Mouse (Mus musculus) C2C12 (cell line): Measurements from ENCODE around the gene Rai14. TPM values are rescaled to one million over a fixed set of nuclear protein-coding genes. Genes with fewer than 3 reads are reported as not detected.

ENCODE experiments used
- H3K27me3 ChIP-seq: one replicate; pipeline ENCODE4 v1.6.1; 2011; ENCODE audit not compliant: control insufficient read depth, insufficient read depth, insufficient read length
- H3K36me3 ChIP-seq: one replicate; pipeline ENCODE4 v1.6.1; 2011; ENCODE audit not compliant: control insufficient read depth, insufficient read depth
- H3K4me3 ChIP-seq: one replicate; pipeline ENCODE4 v1.5.1; 2011; ENCODE audit warnings: mild to moderate bottlenecking, control low read depth; ENCODE audit not compliant: poor library complexity, insufficient read depth, severe bottlenecking
- H3K79me2 ChIP-seq: one replicate; pipeline ENCODE4 v1.6.1; 2011; ENCODE audit not compliant: control insufficient read depth, insufficient read depth
- H3K79me3 ChIP-seq: one replicate; pipeline ENCODE4 v1.6.1; 2011; ENCODE audit warnings: low read depth, control low read depth
- H3ac ChIP-seq: one replicate; pipeline ENCODE3; 2011; ENCODE audit warnings: low read depth; ENCODE audit not compliant: control insufficient read depth, insufficient read length
- CEBPB ChIP-seq: IDR thresholded peaks from one replicate; pipeline ENCODE4 v1.6.1; 2011; ENCODE audit warnings: low read depth, mild to moderate bottlenecking, control low read depth, moderate library complexity
- CTCF ChIP-seq: IDR thresholded peaks from one replicate; pipeline ENCODE4 v1.5.1; 2011; ENCODE audit not compliant: control insufficient read depth, insufficient read depth, insufficient read length
- FOSL1 ChIP-seq: IDR thresholded peaks from one replicate; pipeline ENCODE4 v1.8.0; 2011; ENCODE audit warnings: mild to moderate bottlenecking, low read length; ENCODE audit not compliant: poor library complexity, insufficient read depth, severe bottlenecking
- MAX ChIP-seq: IDR thresholded peaks from one replicate; pipeline ENCODE4 v1.6.1; 2011; ENCODE audit warnings: mild to moderate bottlenecking, control low read depth
- MYOD1 ChIP-seq: IDR thresholded peaks from one replicate; pipeline ENCODE4 v1.6.1; 2011; ENCODE audit warnings: low read depth; ENCODE audit not compliant: control insufficient read depth, insufficient read length
- MYOG ChIP-seq: IDR thresholded peaks from one replicate; pipeline ENCODE4 v1.6.1; 2011; ENCODE audit not compliant: control insufficient read depth, insufficient read length; ENCODE audit errors: extremely low read depth
- USF1 ChIP-seq: IDR thresholded peaks from one replicate; pipeline ENCODE4 v1.6.1; 2011; ENCODE audit warnings: low read depth, mild to moderate bottlenecking, control low read depth, moderate library complexity
- polyA plus RNA-seq: library from polyadenylated mRNA; unstranded; fragments of >200 nt; fragmentation: generic; extraction: Trizol; gene quantifications from one replicate; pipeline ENCODE4 v1.2.1, GENCODE M21; 2012; ENCODE audit warnings: missing spikeins

Rai14 gene
- polyA plus RNA-seq, 1 experiment = 55.1 TPM

DNA sequence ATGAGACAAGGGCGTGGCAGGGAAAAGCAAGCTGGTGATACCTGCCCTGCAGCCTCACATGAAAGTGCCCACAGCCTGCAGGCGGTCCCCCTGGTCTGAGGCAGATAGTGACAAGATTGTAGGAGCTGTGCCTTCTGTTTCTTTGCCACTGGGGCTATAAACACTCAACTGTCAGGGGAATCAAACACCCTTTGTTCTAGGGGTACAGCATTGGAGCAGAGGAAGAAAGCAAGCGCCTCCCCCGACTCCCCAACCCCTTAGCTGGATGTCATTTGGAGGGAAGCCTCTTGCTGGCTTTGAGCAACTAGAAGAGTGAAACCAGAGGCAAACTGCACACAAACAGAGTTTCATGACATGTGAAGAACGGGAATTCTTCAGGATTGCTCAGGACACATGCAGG lies 8.7 kb downstream of the Rai14 start:
- peaks cover 84% of the 10 kb centered on the region for H3K36me3 ChIP-seq
- H3K79me2 ChIP-seq = peaks cover 100% of the 10 kb centered on the region
- H3K4me3 ChIP-seq = no peak overlapping the region
- peaks cover 98% of the 10 kb centered on the region for H3K79me3 ChIP-seq
- no peaks in the 10 kb centered on the region for H3K27me3 ChIP-seq
- TF ChIP-seq USF1 = no peak
- no peak for TF ChIP-seq CTCF
- TF ChIP-seq MYOD1 = no peak
- no peak for TF ChIP-seq CEBPB
- TF ChIP-seq FOSL1 = no peak
- no peak for TF ChIP-seq MAX
- TF ChIP-seq MYOG = no peak
- H3ac ChIP-seq = no peak overlapping the region

DNA sequence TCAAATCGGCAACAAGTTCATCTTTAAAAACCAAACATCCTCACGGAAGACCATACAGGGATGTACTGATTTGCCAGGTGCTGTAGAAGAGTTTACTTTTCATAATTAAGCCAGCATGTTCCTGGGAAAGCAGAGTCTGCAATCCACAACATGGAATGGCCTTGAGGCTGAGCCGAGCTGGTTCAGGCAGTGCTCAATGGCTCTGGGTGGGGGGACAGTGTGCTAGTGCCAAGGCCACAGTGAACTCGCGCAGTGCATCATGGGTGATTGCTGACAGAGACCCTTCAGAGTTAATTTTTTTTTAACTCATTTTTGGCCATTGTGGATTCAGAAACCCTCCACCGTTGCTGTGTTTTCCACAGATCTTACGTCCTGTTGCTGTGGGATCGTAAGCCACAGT lies 10.1 kb downstream of the Rai14 start:
- H3ac ChIP-seq = no peak overlapping the region
- H3K4me3 ChIP-seq = no peak overlapping the region
- TF ChIP-seq FOSL1 (no peak), MYOD1 (no peak), MAX (no peak), USF1 (no peak), CEBPB (no peak), CTCF (no peak), MYOG (no peak)
- peaks cover 98% of the 10 kb centered on the region for H3K79me3 ChIP-seq
- peaks cover 84% of the 10 kb centered on the region for H3K36me3 ChIP-seq
- no peaks in the 10 kb centered on the region for H3K27me3 ChIP-seq
- H3K79me2 ChIP-seq = peaks cover 100% of the 10 kb centered on the region

GRCm38 (mm10) chr15:10701571-10701970 lies 12.9 kb downstream of the Rai14 start:
- TF ChIP-seq CTCF (no peak), FOSL1 (no peak), USF1 (no peak), MYOG (no peak), MAX (no peak), CEBPB (no peak), MYOD1 (no peak)
- H3ac ChIP-seq = no peak overlapping the region
- peaks cover 97% of the 10 kb centered on the region for H3K79me3 ChIP-seq
- H3K79me2 ChIP-seq = peaks cover 100% of the 10 kb centered on the region
- no peaks in the 10 kb centered on the region for H3K27me3 ChIP-seq
- H3K36me3 ChIP-seq = peaks cover 74% of the 10 kb centered on the region
- no peak overlapping the region for H3K4me3 ChIP-seq

GRCm38 (mm10) chr15:10700891-10701466 lies 13.4 kb downstream of the Rai14 start:
- TF ChIP-seq FOSL1 (no peak), CTCF (no peak), CEBPB (no peak), MAX (no peak)
- H3ac ChIP-seq = no peak overlapping the region
- peaks cover 69% of the 10 kb centered on the region for H3K36me3 ChIP-seq
- no peaks in the 10 kb centered on the region for H3K27me3 ChIP-seq
- no peak overlapping the region for H3K4me3 ChIP-seq
- peaks cover 97% of the 10 kb centered on the region for H3K79me3 ChIP-seq
- peaks cover 100% of the 10 kb centered on the region for H3K79me2 ChIP-seq

DNA sequence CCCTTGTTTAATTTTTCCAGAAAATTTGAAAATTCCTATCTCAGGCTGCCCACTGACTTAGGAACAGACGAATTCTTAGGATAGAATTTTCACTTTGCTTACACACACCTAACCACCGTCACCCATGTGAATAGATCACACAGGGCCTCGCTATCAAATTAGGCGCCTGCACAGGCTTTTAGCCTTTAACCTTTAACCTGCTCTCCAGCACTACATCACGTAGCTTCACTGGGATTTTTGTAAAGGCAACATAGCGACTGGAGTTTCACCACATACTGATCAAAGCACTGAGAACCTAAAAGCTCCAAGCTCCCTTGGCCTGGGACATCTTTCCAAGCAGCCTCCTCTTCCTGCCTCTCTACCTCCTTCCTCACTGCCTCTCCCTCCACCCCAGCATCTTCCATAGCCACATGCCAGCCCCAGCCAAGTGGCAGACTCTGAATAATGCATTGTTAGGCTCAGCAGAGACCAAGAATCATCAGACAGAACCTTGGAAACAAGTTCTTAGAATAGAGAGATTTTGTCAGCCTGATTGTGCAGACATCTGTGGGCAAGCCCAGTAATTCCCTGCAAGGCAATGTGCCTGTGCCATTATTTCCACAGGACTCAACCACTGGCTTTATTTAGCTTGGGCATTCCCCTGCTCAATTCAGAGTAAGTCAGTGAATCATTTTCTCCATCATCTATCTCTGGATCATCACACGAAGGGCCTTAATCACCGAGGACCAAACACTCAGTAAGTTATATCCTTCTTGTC lies 17.8 kb downstream of the Rai14 start:
- Histone ChIP-seq H3K4me3 (no peak overlapping the region), H3K79me2 (peaks cover 100% of the 10 kb centered on the region), H3K27me3 (no peaks in the 10 kb centered on the region), H3K79me3 (peaks cover 98% of the 10 kb centered on the region), H3K36me3 (peaks cover 56% of the 10 kb centered on the region), H3ac (no peak overlapping the region)
- TF ChIP-seq CEBPB (no peak), CTCF (no peak), USF1 (no peak), MYOG (no peak), FOSL1 (no peak), MAX (no peak), MYOD1 (no peak)

GRCm38 (mm10) chr15:10692627-10693026 lies 21.8 kb downstream of the Rai14 start:
- TF ChIP-seq CEBPB (no peak), FOSL1 (no peak), CTCF (no peak), USF1 (no peak), MYOD1 (no peak), MAX (no peak), MYOG (no peak)
- H3K79me2 ChIP-seq = peaks cover 100% of the 10 kb centered on the region
- no peak overlapping the region for H3K4me3 ChIP-seq
- H3K36me3 ChIP-seq = peaks cover 60% of the 10 kb centered on the region
- H3ac ChIP-seq = no peak overlapping the region
- H3K27me3 ChIP-seq = no peaks in the 10 kb centered on the region
- H3K79me3 ChIP-seq = peaks cover 86% of the 10 kb centered on the region
